Mouse (Mus musculus) midbrain, embryonic 11.5 days (tissue): ENCODE measurements around the gene Rps23. TPM values are rescaled to one million over a fixed set of nuclear protein-coding genes. Genes with fewer than 3 reads are reported as not detected.
"Not testable (repeated sequence)": the region's sequence is repeated elsewhere in the genome, so short reads cannot be mapped to it uniquely, and the experiment has no call there.

Source experiments
- ATAC-seq: fragments of 200-750 bp; cut with Nextera tagmentation; 2 replicates; pipeline ENCODE4 v1.8.0; 2017; ENCODE audit warnings: moderate TSS enrichment, moderate library complexity; ENCODE audit not compliant: low FRiP score
- DNase-seq: peaks from one replicate; pipeline ENCODE4 v3.0.0; 2015; ENCODE audit warnings: low spot score; ENCODE audit errors: missing footprints
- H3K27ac ChIP-seq: fragments of 300-500 bp; sonication (generic); 2 replicates; pipeline ENCODE4 v1.5.1; 2014; ENCODE audit warnings: low read depth, low read length
- H3K27me3 ChIP-seq: fragments of 300-500 bp; sonication (generic); 2 replicates; pipeline ENCODE4 v1.6.1; 2014; ENCODE audit warnings: mild to moderate bottlenecking, low read length, moderate library complexity, mixed read lengths; ENCODE audit not compliant: control insufficient read depth, insufficient read depth
- H3K36me3 ChIP-seq: fragments of 300-500 bp; sonication (generic); 2 replicates; pipeline ENCODE4 v1.6.1; 2014; ENCODE audit warnings: mild to moderate bottlenecking, low read length, moderate library complexity, mixed read lengths; ENCODE audit not compliant: control insufficient read depth, insufficient read depth
- H3K4me1 ChIP-seq: fragments of 300-500 bp; sonication (generic); 2 replicates; pipeline ENCODE4 v1.6.1; 2014; ENCODE audit warnings: low read length; ENCODE audit not compliant: control insufficient read depth, insufficient read depth
- H3K4me2 ChIP-seq: fragments of 300-500 bp; sonication (generic); 2 replicates; pipeline ENCODE4 v1.6.1; 2014; ENCODE audit warnings: mild to moderate bottlenecking, moderate library complexity
- H3K4me3 ChIP-seq: fragments of 300-500 bp; sonication (generic); 2 replicates; pipeline ENCODE4 v1.5.1; 2014; ENCODE audit warnings: low read depth, low read length
- H3K9ac ChIP-seq: fragments of 300-500 bp; sonication (generic); 2 replicates; pipeline ENCODE4 v1.6.1; 2014; ENCODE audit warnings: low read length
- H3K9me3 ChIP-seq: fragments of 300-500 bp; sonication (generic); 2 replicates; pipeline ENCODE4 v1.6.1; 2016; ENCODE audit warnings: low read length; ENCODE audit not compliant: control insufficient read depth
- WGBS: fragments of 180-500 bp; shearing (Covaris S2); extraction: QIAGEN DNeasy Blood & Tissue Kit; methylation state at CpG from one replicate; pipeline ENCODE4 v1.1.7; 2014; 5-methylcytosine and 5-hydroxymethylcytosine counted together
- polyA plus RNA-seq: library from polyadenylated mRNA; unstranded; fragments of >200 nt; fragmentation: Nextera tagmentation; extraction: Ambion mirVana; gene quantifications from 2 replicates; pipeline ENCODE4 v1.2.1, GENCODE M21; 2014

The Rps23 gene
- polyA plus RNA-seq, 1 experiment from 2014 or later: 231 TPM

DNA sequence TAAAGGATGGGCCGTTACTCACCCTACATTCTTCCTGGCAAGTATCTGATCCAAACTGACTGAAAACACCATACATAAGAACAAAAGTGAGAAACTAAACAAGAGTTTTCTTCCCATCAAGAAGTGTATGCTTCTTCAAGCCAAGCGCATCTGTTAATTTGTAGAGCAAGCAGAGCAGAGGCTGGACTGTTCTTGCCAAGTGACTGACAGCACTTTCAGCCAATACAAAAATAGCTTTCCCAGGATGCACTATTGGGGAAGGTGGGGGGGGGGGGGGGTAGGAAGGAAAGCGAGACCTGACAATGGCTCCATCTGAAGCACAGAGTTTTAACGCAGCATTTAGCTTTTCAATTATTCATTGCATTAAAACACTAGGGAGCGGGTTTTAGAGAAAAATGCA lies 17.6 kb upstream of the Rps23 start, which contains the start of gene Atp6ap1l:
Gene Atp6ap1l (minus strand): TSS at position 180 of the 400 bp plus-strand sequence.
- Histone ChIP-seq H3K4me1 (no peaks in the 10 kb centered on the region), H3K36me3 (no peaks in the 10 kb centered on the region), H3K9ac (no peak within 1 kb of the TSS), H3K4me2 (no peak within 1 kb of the TSS), H3K27me3 (no peaks in the 10 kb centered on the region), H3K4me3 (no peak within 1 kb of the TSS), H3K27ac (no peak within 1 kb of the TSS), H3K9me3 (no peaks in the 10 kb centered on the region)
- no peak for DNase-seq
- 90% methylated on average over 5 of the region's 5 CpGs for WGBS
- ATAC-seq: no peak

DNA sequence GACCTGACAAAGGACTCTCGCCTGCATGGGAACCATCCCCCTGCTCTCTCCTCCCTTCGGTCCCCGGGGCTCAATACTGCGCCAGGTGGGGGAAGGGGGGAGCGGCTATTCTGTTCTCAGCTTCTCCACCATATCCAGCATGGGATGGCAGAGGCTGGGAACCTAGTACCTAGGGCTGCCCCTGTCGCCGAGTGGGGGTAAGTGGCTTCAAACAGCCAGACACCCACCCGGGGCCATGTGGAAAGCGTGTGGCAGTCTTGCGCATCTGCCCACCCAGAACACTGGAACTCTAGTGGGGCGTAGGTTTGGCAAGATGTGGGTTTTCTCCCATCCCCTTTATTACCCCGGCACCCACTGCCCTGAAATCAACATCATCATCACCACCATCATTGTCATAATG lies 15.4 kb upstream of the Rps23 start:
- H3K4me2 ChIP-seq: no peak overlapping the region
- H3K27ac ChIP-seq: no peak overlapping the region
- no peaks in the 10 kb centered on the region for H3K27me3 ChIP-seq
- no peaks in the 10 kb centered on the region for H3K36me3 ChIP-seq
- no peak overlapping the region for H3K4me3 ChIP-seq
- H3K9me3 ChIP-seq: no peaks in the 10 kb centered on the region
- DNase-seq (peak; percentile 51), ATAC-seq (no peak)
- no peak overlapping the region for H3K9ac ChIP-seq
- WGBS: 93% methylated on average over 12 of the region's 12 CpGs
- no peaks in the 10 kb centered on the region for H3K4me1 ChIP-seq

DNA sequence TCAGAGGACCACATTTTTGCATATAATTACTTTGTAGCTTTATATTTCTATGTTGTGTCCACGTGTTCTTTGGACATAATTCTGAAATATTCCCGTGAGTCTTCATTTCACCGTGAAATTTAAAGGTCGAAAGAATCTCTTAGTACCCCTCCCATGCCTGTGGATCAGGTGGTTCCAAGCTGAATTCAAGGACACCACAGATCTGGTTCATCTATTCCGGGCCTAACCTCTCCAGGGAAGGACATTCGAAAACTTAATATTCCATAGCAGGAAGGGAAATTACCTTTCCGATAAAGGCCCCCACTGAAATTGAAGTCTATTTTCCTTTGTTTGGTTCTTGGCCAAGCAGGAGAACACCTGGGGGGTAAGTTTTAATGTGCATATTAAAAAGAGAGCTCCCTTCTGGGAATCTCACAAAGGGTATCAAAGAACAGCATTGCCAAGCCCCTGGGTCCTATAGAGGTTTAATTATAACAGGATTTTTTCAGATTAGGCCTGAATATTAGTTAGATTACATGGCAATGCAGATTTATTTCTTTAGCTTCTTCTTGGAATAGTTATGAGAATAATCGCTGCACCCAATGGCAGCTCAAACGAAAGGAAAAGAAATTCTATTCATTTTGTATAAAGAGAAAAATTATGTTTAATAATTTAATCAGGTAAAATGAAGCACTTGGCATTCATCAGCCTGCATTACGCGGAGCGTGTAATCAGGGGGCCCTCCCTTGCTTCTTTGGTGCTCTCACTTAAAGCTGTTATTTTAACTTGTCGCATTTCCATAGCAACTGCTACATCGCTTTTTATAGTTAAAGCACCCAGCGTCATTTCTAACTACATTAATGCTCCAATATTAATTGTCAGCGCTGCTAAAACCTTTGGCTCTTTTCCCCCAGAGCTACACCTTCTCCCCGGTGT lies 9.7 kb upstream of the Rps23 start:
- H3K9ac ChIP-seq: no peak overlapping the region
- no peak overlapping the region for H3K27ac ChIP-seq
- no peak overlapping the region for H3K4me3 ChIP-seq
- no peak for ATAC-seq
- DNase-seq: peak; percentile 78
- H3K9me3 ChIP-seq: no peaks in the 10 kb centered on the region
- H3K36me3 ChIP-seq: no peaks in the 10 kb centered on the region
- 76% methylated on average over 17 of the region's 17 CpGs for WGBS
- H3K4me2 ChIP-seq: no peak overlapping the region
- H3K4me1 ChIP-seq: no peaks in the 10 kb centered on the region; the same call in 1 of the 2 replicates
- H3K27me3 ChIP-seq: no peaks in the 10 kb centered on the region

DNA sequence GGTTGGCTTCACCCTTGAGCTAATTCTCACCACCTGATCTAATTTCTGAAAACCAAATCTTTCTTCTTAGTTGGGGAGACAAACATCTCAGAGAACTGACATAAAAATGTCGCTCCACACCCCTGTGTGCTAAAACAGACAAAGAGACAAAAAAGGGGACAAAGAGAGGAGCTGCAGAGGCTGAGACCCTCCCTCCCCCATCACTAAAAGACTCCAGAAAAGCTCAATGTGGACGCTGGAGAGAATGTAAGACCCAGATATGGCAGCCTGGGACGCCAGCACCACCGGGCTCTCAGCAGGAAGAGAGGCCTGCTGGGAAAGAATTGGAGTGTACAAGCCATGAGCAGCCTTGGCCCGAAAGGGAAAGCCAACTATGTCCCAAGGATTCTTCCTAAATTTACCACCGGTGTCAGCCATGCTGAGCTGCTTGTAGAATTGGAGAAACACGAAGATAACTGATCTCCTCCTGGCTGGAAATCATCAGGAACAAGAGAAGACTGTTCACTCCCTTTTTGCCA lies 9.0 kb upstream of the Rps23 start:
- Histone ChIP-seq H3K27ac (no peak overlapping the region), H3K4me3 (no peak overlapping the region), H3K4me2 (no peak overlapping the region)

DNA sequence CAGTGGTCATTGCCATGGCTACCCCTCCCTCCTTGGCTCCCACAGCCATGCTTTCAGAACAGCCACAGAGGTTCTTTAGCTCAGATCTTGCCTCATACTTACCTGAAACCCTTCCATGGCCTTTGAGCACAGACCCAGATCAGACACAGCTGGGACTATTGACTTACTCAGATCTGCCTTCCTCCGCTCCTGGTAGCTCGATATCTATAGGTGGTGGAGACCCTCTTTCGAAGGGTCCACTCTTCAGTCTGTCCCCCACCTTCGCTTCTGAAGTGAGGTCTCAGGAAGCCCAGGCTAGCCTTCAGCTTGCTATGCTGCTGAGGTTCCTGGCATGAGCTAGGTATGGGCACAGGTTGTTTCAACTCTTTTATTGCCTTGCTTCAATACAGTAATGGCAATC lies 8.0 kb upstream of the Rps23 start:
- Histone ChIP-seq H3K27me3 (no peaks in the 10 kb centered on the region), H3K9me3 (no peaks in the 10 kb centered on the region), H3K4me2 (no peak overlapping the region), H3K36me3 (no peaks in the 10 kb centered on the region), H3K4me1 (no peaks in the 10 kb centered on the region; the same call in 1 of the 2 replicates), H3K27ac (no peak overlapping the region), H3K9ac (no peak overlapping the region), H3K4me3 (no peak overlapping the region)
- DNase-seq (peak; percentile 60), ATAC-seq (no peak)
- 95% methylated on average over 4 of the region's 4 CpGs for WGBS

More for the DNA sequence above, 9.0 kb upstream of the Rps23 start:
- DNase-seq (peak; percentile 44), ATAC-seq (no peak)
- Histone ChIP-seq H3K9me3 (no peaks in the 10 kb centered on the region), H3K4me1 (no peaks in the 10 kb centered on the region; the same call in 1 of the 2 replicates), H3K9ac (no peak overlapping the region), H3K27me3 (no peaks in the 10 kb centered on the region), H3K36me3 (no peaks in the 10 kb centered on the region)
- 44% methylated on average over 7 of the region's 7 CpGs for WGBS

DNA sequence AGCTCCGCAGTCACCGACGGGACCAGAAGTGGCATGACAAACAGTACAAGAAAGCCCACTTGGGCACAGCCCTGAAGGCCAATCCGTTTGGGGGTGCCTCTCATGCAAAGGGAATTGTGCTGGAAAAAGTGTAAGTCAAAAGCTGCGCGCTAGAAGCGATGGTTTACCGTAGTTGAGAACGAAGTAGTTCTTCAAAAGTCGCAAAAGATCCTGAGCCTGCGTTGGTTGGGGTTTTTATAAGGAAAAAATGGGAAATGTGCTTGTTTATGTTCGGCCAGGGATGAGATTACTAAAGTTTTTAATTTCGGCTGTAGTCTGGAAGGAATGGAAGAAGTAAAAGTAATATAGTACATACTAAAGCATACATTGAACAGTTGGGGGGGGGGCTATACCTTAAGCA lies 859 bp downstream of the Rps23 start:
- ATAC-seq, H3K27me3 ChIP-seq, H3K4me1 ChIP-seq, H3K9me3 ChIP-seq, H3K27ac ChIP-seq: not testable (repeated sequence)
- peak overlapping the region; percentile 70 for H3K4me2 ChIP-seq
- peak; percentile 87 for DNase-seq
- H3K4me3 ChIP-seq: peak overlapping the region; percentile 89
- H3K9ac ChIP-seq: peak overlapping the region; percentile 89
- H3K36me3 ChIP-seq: peaks cover 11% of the 10 kb centered on the region; the same call in 1 of the 2 replicates
- 2% methylated on average over 13 of the region's 13 CpGs for WGBS

DNA sequence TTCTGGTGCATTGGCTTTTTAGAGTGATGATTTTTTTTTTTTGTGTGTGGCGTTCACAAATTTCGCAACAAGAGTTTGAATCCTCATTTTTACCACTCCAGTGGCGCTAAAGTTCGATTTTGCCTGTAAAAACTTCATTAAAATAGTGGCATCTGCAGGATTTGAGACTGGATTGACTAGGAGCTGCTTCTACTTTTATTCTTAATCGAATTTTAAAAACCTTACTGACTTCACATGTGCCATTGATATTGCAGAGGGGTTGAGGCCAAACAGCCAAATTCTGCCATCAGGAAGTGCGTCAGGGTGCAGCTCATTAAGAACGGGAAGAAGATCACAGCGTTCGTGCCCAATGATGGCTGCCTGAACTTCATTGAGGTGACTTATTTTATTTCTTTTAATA lies 1.3 kb downstream of the Rps23 start:
- peak overlapping the region; percentile 70 for H3K4me2 ChIP-seq
- H3K9ac ChIP-seq: peak overlapping the region; percentile 89; the same call in 1 of the 2 replicates
- H3K4me3 ChIP-seq: peak overlapping the region; percentile 89
- H3K27me3 ChIP-seq: no peaks in the 10 kb centered on the region
- no peak overlapping the region for H3K27ac ChIP-seq
- H3K4me1 ChIP-seq: peaks cover 6% of the 10 kb centered on the region; the same call in 1 of the 2 replicates
- WGBS: 56% methylated on average over 9 of the region's 9 CpGs
- DNase-seq (peak; percentile 77), ATAC-seq (no peak)
- H3K36me3 ChIP-seq: peaks cover 11% of the 10 kb centered on the region; the same call in 1 of the 2 replicates
- no peaks in the 10 kb centered on the region for H3K9me3 ChIP-seq

DNA sequence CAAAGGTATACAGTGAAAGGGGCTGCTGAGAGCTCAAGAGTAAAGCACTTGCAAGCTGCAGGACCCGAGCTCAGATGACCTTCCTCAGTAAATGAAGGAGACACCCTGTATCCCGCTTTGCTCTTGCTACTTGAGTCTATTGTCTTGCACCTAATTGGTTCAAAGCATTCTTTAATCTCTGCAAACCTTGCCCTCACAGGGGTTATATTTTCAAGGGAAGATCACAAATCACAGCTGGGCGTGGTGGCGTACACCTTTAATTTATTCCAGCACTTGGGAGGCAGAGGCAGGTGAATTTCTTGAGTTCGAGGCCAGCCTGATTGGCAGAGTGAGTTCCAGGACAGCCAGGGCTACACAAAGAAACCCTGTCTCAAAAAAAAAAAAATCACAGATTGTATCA lies 2.4 kb downstream of the Rps23 start:
- H3K9ac ChIP-seq: no peak overlapping the region
- H3K27me3 ChIP-seq: no peaks in the 10 kb centered on the region
- ATAC-seq: no peak
- peaks cover 6% of the 10 kb centered on the region; the same call in 1 of the 2 replicates for H3K4me1 ChIP-seq
- 92% methylated on average over 5 of the region's 5 CpGs for WGBS
- H3K27ac ChIP-seq: no peak overlapping the region
- H3K36me3 ChIP-seq: peaks cover 11% of the 10 kb centered on the region; the same call in 1 of the 2 replicates
- DNase-seq: peak; percentile 75
- H3K4me3 ChIP-seq: no peak overlapping the region
- H3K9me3 ChIP-seq: no peaks in the 10 kb centered on the region
- no peak overlapping the region for H3K4me2 ChIP-seq
